Mouse (Mus musculus): ENCODE results near the gene Serpinc1.
"Not testable (repeated sequence)": the region's sequence is repeated elsewhere in the genome, so short reads cannot be mapped to it uniquely, and the experiment has no call there.

GRCm38 (mm10) chr1:161028427-161028826 is 50.0 kb downstream of the Serpinc1 start:
- TF ChIP-seq GATA1 (IDR thresholded peaks at IDR 0.05; ENCODE audit: borderline replicate concordance, low read length); FLI1 (IDR thresholded peaks at IDR 0.05; ENCODE audit: low read length): not testable (repeated sequence)
